Mouse (Mus musculus): ENCODE measurements around the gene Ptk7. TPM values are rescaled to one million over a fixed set of nuclear protein-coding genes. Genes with fewer than 3 reads are reported as not detected.

Gene Ptk7
- total and polyA plus RNA-seq, 3 experiments = 0.11 to 4.8 (median 0.29) TPM

DNA sequence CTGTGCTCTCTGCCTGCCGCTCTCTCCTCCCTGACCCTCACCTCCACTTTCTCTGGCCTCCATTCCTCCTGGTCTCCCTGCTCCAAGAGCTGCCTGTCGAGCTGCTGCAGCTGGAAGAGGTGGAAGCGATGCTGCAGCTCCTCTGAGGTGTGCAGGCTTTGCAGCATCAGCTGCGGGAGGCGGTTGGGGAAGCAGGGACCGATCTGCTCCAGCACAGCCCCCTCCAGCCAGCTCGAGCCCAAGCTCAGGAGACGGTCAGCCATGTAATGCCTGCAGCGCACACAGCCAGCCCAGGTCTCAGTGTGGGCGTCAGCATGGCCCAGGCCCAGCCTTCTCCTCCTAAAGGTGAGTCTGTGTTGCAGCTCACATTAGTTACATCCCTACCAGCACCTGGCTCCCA, 109.3 kb downstream of the Ptk7 start:
- H3K27ac ChIP-seq (ENCODE audit: insufficient read depth, low read depth) = no peak overlapping the region
- no peaks in the 10 kb centered on the region for H3K9me3 ChIP-seq (replicated peaks; ENCODE audit: low read length)
- H3K79me2 ChIP-seq (replicated peaks; ENCODE audit: control insufficient read depth, extremely low read depth, insufficient read depth, poor library complexity, severe bottlenecking) = no peaks in the 10 kb centered on the region
- no peak for DNase-seq (ENCODE audit: extremely low read depth)
- no peak for TF ChIP-seq EP300 (IDR thresholded peaks at IDR 0.05; ENCODE audit: low read length)
- no peak for TF ChIP-seq POLR2A (IDR thresholded peaks at IDR 0.05; ENCODE audit: low read depth, low read length)
- no peak for TF ChIP-seq CHD2 (IDR thresholded peaks at IDR 0.05; ENCODE audit: low read length)
- 0 out of 4 replicates have a peak, but pooled peaks cover 0 to 4% of the 10 kb centered on the region in 2 experiments for H3K4me1 ChIP-seq (ENCODE audit: control insufficient read depth in 1 of 2, insufficient read depth in 2 of 2)
- H3K27me3 ChIP-seq (replicated peaks) = peaks cover 6% of the 10 kb centered on the region
- no peaks in the 10 kb centered on the region for H3K36me3 ChIP-seq (replicated peaks in 1 of 2; ENCODE audit: control insufficient read depth in 1 of 2, insufficient read depth in 1 of 2, low read length in 1 of 2)
- in situ Hi-C loops (cut with MboI; ENCODE audit: low pct_ligation_motif_present, low pct_unique_long_range_greater_than_20kb, low sequenced_read_pairs) = no loop called here
- no peak overlapping the region for H3K4me2 ChIP-seq (ENCODE audit: insufficient read depth, low read depth, poor library complexity, severe bottlenecking)
- dilution Hi-C loops (cut with MboI; ENCODE audit: extremely low pct_ligation_motif_present, extremely low pct_unique_long_range_greater_than_20kb, low sequenced_read_pairs) = no loop called here
- no peak overlapping the region for H3K9ac ChIP-seq (ENCODE audit: insufficient read depth, low read depth)
- no peak overlapping the region for H3K4me3 ChIP-seq (replicated peaks in 1 of 3; ENCODE audit: low read depth in 2 of 3, low read length in 2 of 3, poor library complexity in 1 of 3)

Other genes with a start within 250 kb of the Ptk7 start
Only the 20 nearest of the 21 such genes appear.
- not detected in 2 replicates for gene Crip3, start 200.6 kb downstream of the Ptk7 start, total RNA-seq (2012; rRNA removed)
- gene Crip3, start 200.6 kb downstream of the Ptk7 start, total RNA-seq (2014; rRNA removed) = not detected in 2 replicates
- gene Crip3, start 200.6 kb downstream of the Ptk7 start, polyA plus RNA-seq (2012; ENCODE audit: insufficient read length, low read depth) = not detected in 2 replicates
- gene Slc22a7, start 191.0 kb downstream of the Ptk7 start, total RNA-seq (2012; rRNA removed) = not detected in 2 replicates
- not detected in 2 replicates for gene Slc22a7, start 191.0 kb downstream of the Ptk7 start, total RNA-seq (2014; rRNA removed)
- gene Slc22a7, start 191.0 kb downstream of the Ptk7 start, polyA plus RNA-seq (2012; ENCODE audit: insufficient read length, low read depth) = not detected in 2 replicates
- gene Ttbk1, start 141.8 kb downstream of the Ptk7 start, total RNA-seq (2012; rRNA removed) = 0.04 and 0.08 TPM in 2 replicates
- gene Ttbk1, start 141.8 kb downstream of the Ptk7 start, total RNA-seq (2014; rRNA removed) = not detected in 2 replicates
- not detected in 2 replicates for gene Ttbk1, start 141.8 kb downstream of the Ptk7 start, polyA plus RNA-seq (2012; ENCODE audit: insufficient read length, low read depth)
- gene Dnph1, start 132.8 kb downstream of the Ptk7 start, total RNA-seq (2012; rRNA removed) = 18.5 and 19.9 TPM in 2 replicates
- 27.3 and 30.2 TPM in 2 replicates for gene Dnph1, start 132.8 kb downstream of the Ptk7 start, total RNA-seq (2014; rRNA removed)
- gene Dnph1, start 132.8 kb downstream of the Ptk7 start, polyA plus RNA-seq (2012; ENCODE audit: insufficient read length, low read depth) = 27.2 and 28.4 TPM in 2 replicates
- 0.08 TPM in 2 replicates for gene Cul9, start 83.1 kb downstream of the Ptk7 start, total RNA-seq (2012; rRNA removed)
- gene Cul9, start 83.1 kb downstream of the Ptk7 start, total RNA-seq (2014; rRNA removed) = 0.05 TPM in 1 of 2 replicates, not detected in the other
- gene Cul9, start 83.1 kb downstream of the Ptk7 start, polyA plus RNA-seq (2012; ENCODE audit: insufficient read length, low read depth) = 0.27 and 0.65 TPM in 2 replicates
- gene Srf, start 73.3 kb downstream of the Ptk7 start, total RNA-seq (2012; rRNA removed) = 38.2 and 48.1 TPM in 2 replicates
- gene Srf, start 73.3 kb downstream of the Ptk7 start, total RNA-seq (2014; rRNA removed) = 40.8 and 54.5 TPM in 2 replicates
- gene Srf, start 73.3 kb downstream of the Ptk7 start, polyA plus RNA-seq (2012; ENCODE audit: insufficient read length, low read depth) = 60.1 and 81.6 TPM in 2 replicates
- gene Klc4, start 16.5 kb upstream of the Ptk7 start, total RNA-seq (2012; rRNA removed) = 7.8 and 10.7 TPM in 2 replicates
- gene Klc4, start 16.5 kb upstream of the Ptk7 start, total RNA-seq (2014; rRNA removed) = 6.6 and 8.3 TPM in 2 replicates
- 6.7 and 7.8 TPM in 2 replicates for gene Klc4, start 16.5 kb upstream of the Ptk7 start, polyA plus RNA-seq (2012; ENCODE audit: insufficient read length, low read depth)
- 235 and 238 TPM in 2 replicates for gene Mrpl2, start 16.7 kb upstream of the Ptk7 start, total RNA-seq (2012; rRNA removed)
- gene Mrpl2, start 16.7 kb upstream of the Ptk7 start, total RNA-seq (2014; rRNA removed) = 128 and 130 TPM in 2 replicates
- gene Mrpl2, start 16.7 kb upstream of the Ptk7 start, polyA plus RNA-seq (2012; ENCODE audit: insufficient read length, low read depth) = 158 and 201 TPM in 2 replicates
- 76.0 and 82.5 TPM in 2 replicates for gene Cul7, start 20.8 kb upstream of the Ptk7 start, total RNA-seq (2012; rRNA removed)
- gene Cul7, start 20.8 kb upstream of the Ptk7 start, total RNA-seq (2014; rRNA removed) = 33.3 and 37.7 TPM in 2 replicates
- 65.9 and 68.1 TPM in 2 replicates for gene Cul7, start 20.8 kb upstream of the Ptk7 start, polyA plus RNA-seq (2012; ENCODE audit: insufficient read length, low read depth)
- 46.1 and 55.0 TPM in 2 replicates for gene Rrp36, start 44.8 kb upstream of the Ptk7 start, total RNA-seq (2012; rRNA removed)
- 53.6 and 55.2 TPM in 2 replicates for gene Rrp36, start 44.8 kb upstream of the Ptk7 start, total RNA-seq (2014; rRNA removed)
- 38.1 and 49.3 TPM in 2 replicates for gene Rrp36, start 44.8 kb upstream of the Ptk7 start, polyA plus RNA-seq (2012; ENCODE audit: insufficient read length, low read depth)
- 94.3 and 106 TPM in 2 replicates for gene Mea1, start 49.3 kb upstream of the Ptk7 start, total RNA-seq (2012; rRNA removed)
- gene Mea1, start 49.3 kb upstream of the Ptk7 start, total RNA-seq (2014; rRNA removed) = 68.3 and 73.8 TPM in 2 replicates
- gene Mea1, start 49.3 kb upstream of the Ptk7 start, polyA plus RNA-seq (2012; ENCODE audit: insufficient read length, low read depth) = 86.1 and 110 TPM in 2 replicates
- 66.7 and 72.3 TPM in 2 replicates for gene Klhdc3, start 51.4 kb upstream of the Ptk7 start, total RNA-seq (2012; rRNA removed)
- gene Klhdc3, start 51.4 kb upstream of the Ptk7 start, total RNA-seq (2014; rRNA removed) = 15.9 and 19.5 TPM in 2 replicates
- 126 and 130 TPM in 2 replicates for gene Klhdc3, start 51.4 kb upstream of the Ptk7 start, polyA plus RNA-seq (2012; ENCODE audit: insufficient read length, low read depth)
- 57.7 and 63.8 TPM in 2 replicates for gene Ppp2r5d, start 75.6 kb upstream of the Ptk7 start, total RNA-seq (2012; rRNA removed)
- 56.2 and 59.0 TPM in 2 replicates for gene Ppp2r5d, start 75.6 kb upstream of the Ptk7 start, total RNA-seq (2014; rRNA removed)
- 70.6 and 75.4 TPM in 2 replicates for gene Ppp2r5d, start 75.6 kb upstream of the Ptk7 start, polyA plus RNA-seq (2012; ENCODE audit: insufficient read length, low read depth)
- 27.8 and 31.8 TPM in 2 replicates for gene Pex6, start 82.0 kb upstream of the Ptk7 start, total RNA-seq (2012; rRNA removed)
- gene Pex6, start 82.0 kb upstream of the Ptk7 start, total RNA-seq (2014; rRNA removed) = 13.7 and 14.1 TPM in 2 replicates
- gene Pex6, start 82.0 kb upstream of the Ptk7 start, polyA plus RNA-seq (2012; ENCODE audit: insufficient read length, low read depth) = 23.2 and 26.5 TPM in 2 replicates
- 0.13 and 0.25 TPM in 2 replicates for gene Gnmt, start 99.7 kb upstream of the Ptk7 start, total RNA-seq (2012; rRNA removed)
- gene Gnmt, start 99.7 kb upstream of the Ptk7 start, total RNA-seq (2014; rRNA removed) = 0.38 TPM in 1 of 2 replicates, not detected in the other
- gene Gnmt, start 99.7 kb upstream of the Ptk7 start, polyA plus RNA-seq (2012; ENCODE audit: insufficient read length, low read depth) = 0.71 and 1.2 TPM in 2 replicates
- 82.5 and 102 TPM in 2 replicates for gene Cnpy3, start 122.7 kb upstream of the Ptk7 start, total RNA-seq (2012; rRNA removed)
- gene Cnpy3, start 122.7 kb upstream of the Ptk7 start, total RNA-seq (2014; rRNA removed) = 78.6 and 80.4 TPM in 2 replicates
- 94.8 and 111 TPM in 2 replicates for gene Cnpy3, start 122.7 kb upstream of the Ptk7 start, polyA plus RNA-seq (2012; ENCODE audit: insufficient read length, low read depth)
- 0.34 and 0.59 TPM in 2 replicates for gene Ptcra, start 134.2 kb upstream of the Ptk7 start, total RNA-seq (2012; rRNA removed)
- 0.17 TPM in 1 of 2 replicates, not detected in the other for gene Ptcra, start 134.2 kb upstream of the Ptk7 start, total RNA-seq (2014; rRNA removed)
- 0.56 and 0.71 TPM in 2 replicates for gene Ptcra, start 134.2 kb upstream of the Ptk7 start, polyA plus RNA-seq (2012; ENCODE audit: insufficient read length, low read depth)
- gene 2310039H08Rik, start 143.1 kb upstream of the Ptk7 start, total RNA-seq (2012; rRNA removed) = 47.0 and 65.8 TPM in 2 replicates
- gene 2310039H08Rik, start 143.1 kb upstream of the Ptk7 start, total RNA-seq (2014; rRNA removed) = 52.5 and 79.3 TPM in 2 replicates
- gene 2310039H08Rik, start 143.1 kb upstream of the Ptk7 start, polyA plus RNA-seq (2012; ENCODE audit: insufficient read length, low read depth) = 28.1 and 33.3 TPM in 2 replicates
- 160 and 202 TPM in 2 replicates for gene Rpl7l1, start 153.2 kb upstream of the Ptk7 start, total RNA-seq (2012; rRNA removed)
- 261 and 301 TPM in 2 replicates for gene Rpl7l1, start 153.2 kb upstream of the Ptk7 start, total RNA-seq (2014; rRNA removed)
- 296 and 383 TPM in 2 replicates for gene Rpl7l1, start 153.2 kb upstream of the Ptk7 start, polyA plus RNA-seq (2012; ENCODE audit: insufficient read length, low read depth)
- gene Bicral, start 229.0 kb upstream of the Ptk7 start, total RNA-seq (2012; rRNA removed) = 7.1 and 7.4 TPM in 2 replicates
- 2.4 and 3.0 TPM in 2 replicates for gene Bicral, start 229.0 kb upstream of the Ptk7 start, total RNA-seq (2014; rRNA removed)
- 5.0 and 5.9 TPM in 2 replicates for gene Bicral, start 229.0 kb upstream of the Ptk7 start, polyA plus RNA-seq (2012; ENCODE audit: insufficient read length, low read depth)